Mouse (Mus musculus): ENCODE results near the gene Bcr. TPM values are rescaled to one million over a fixed set of nuclear protein-coding genes. Genes with fewer than 3 reads are reported as not detected.

Gene Bcr
- polyA plus RNA-seq, 1 experiment from 2014 or later: 1.3 TPM

- H3K4me1 ChIP-seq (replicated peaks): 0 out of 2 replicates have a peak, but pooled peaks cover under 1% of the 10 kb centered on the region
- H3K9ac ChIP-seq: no peak overlapping the region
- WGBS (ENCODE audit: insufficient replicate concordance): 77% methylated on average over 3 of the region's 3 CpGs
- H3K4me2 ChIP-seq: no peak overlapping the region
- H3K4me3 ChIP-seq (replicated peaks): no peak overlapping the region
- no peaks in the 10 kb centered on the region for H3K36me3 ChIP-seq (replicated peaks)
- no peak for ATAC-seq (ENCODE audit: insufficient read depth)
- H3K27ac ChIP-seq (replicated peaks): no peak overlapping the region
- no peaks in the 10 kb centered on the region for H3K9me3 ChIP-seq (replicated peaks)
- H3K27me3 ChIP-seq: no peaks in the 10 kb centered on the region
These were observed 52.0 kb downstream of the Bcr start for GRCm38 (mm10) chr10:75112405-75112804.

DNA sequence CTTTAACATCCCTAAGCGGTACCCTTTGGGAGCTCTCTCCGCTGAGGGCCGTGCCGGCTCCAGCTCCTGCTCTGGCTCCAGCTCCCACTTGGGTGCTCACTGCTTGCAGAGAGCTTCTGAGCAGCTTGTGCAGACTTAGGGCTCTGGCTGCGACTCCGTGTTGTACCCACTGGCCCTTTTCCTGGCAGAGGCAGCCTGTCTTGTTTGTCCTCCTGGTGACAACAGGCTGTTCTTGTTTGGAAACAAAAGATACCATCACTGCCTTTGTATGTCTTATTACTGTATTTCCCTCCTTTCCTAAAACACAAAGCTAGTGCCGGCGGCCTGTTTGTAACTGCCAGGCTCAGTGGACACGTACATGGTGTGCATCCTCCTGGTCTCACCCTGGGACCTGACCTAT lies 53.2 kb downstream of the Bcr start:
- Histone ChIP-seq H3K4me1 (replicated peaks) (no peaks in the 10 kb centered on the region), H3K4me3 (replicated peaks) (no peak overlapping the region), H3K9me3 (replicated peaks) (no peaks in the 10 kb centered on the region), H3K27me3 (no peaks in the 10 kb centered on the region), H3K9ac (no peak overlapping the region), H3K36me3 (replicated peaks) (no peaks in the 10 kb centered on the region), H3K27ac (replicated peaks) (no peak overlapping the region), H3K4me2 (no peak overlapping the region)
- WGBS (ENCODE audit: insufficient replicate concordance): 79% methylated on average over 9 of the region's 9 CpGs
- ATAC-seq (ENCODE audit: insufficient read depth): no peak

DNA sequence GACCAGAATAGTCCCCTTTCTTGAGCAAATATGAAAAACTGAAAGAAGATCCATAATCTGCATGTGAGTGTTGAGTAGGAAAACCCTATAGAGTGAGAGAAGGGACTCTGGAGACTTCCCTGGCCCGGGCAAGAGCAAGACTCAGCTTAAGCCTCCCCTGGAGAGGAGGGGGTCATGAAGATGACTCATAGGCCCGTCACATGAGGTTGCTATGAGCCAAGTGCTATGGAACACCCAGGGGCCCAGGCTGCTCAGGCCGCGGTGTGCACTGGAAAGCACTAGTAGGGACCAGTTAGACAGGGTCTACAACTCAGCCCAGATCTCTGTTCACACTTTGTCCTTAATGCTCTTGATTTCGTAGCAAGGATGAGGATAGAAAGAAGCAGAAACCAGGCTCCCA lies 54.8 kb downstream of the Bcr start:
- Histone ChIP-seq H3K4me3 (replicated peaks) (no peak overlapping the region), H3K4me1 (replicated peaks) (no peaks in the 10 kb centered on the region; the same call in 1 of the 2 replicates), H3K36me3 (replicated peaks) (no peaks in the 10 kb centered on the region), H3K27me3 (no peaks in the 10 kb centered on the region), H3K4me2 (no peak overlapping the region), H3K9ac (no peak overlapping the region), H3K9me3 (replicated peaks) (no peaks in the 10 kb centered on the region), H3K27ac (replicated peaks) (no peak overlapping the region)
- ATAC-seq (ENCODE audit: insufficient read depth): no peak
- 61% methylated on average over 5 of the region's 5 CpGs for WGBS (ENCODE audit: insufficient replicate concordance)

DNA sequence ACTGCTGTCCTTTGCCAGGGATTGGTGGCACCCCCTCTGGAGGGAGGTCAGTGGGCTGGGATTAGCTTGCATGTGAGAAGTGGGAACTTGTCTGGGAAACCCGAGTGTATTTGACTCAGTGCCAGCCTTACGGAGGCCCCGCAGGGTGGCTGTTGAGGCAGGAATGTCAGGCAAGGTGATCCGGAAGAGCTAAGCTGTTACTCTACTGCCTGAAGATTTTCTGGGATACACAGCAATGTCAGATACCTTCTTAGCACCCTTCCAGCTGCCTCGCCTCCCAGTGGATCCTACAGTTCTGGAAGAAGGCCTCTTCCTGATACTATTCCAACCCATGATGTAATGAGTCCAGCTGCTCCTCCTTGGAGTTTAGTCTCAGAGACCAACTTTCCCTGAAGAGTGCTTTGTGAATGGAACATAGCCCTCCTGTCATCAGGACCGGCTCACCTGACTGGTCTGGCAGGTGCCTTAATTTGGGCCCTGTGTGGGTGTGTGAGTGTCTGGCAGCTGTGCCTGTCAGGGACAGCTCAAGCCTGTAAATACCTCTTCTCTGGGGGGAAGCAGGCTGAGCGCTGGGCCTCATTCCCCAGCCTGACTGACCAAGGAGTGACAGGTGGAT lies 56.6 kb downstream of the Bcr start:
- Histone ChIP-seq H3K27me3 (no peaks in the 10 kb centered on the region), H3K9me3 (replicated peaks) (no peaks in the 10 kb centered on the region), H3K4me2 (no peak overlapping the region), H3K4me3 (replicated peaks) (no peak overlapping the region), H3K4me1 (replicated peaks) (no peaks in the 10 kb centered on the region; the same call in 1 of the 2 replicates), H3K27ac (replicated peaks) (no peak overlapping the region), H3K9ac (no peak overlapping the region), H3K36me3 (replicated peaks) (no peaks in the 10 kb centered on the region)
- no peak for ATAC-seq (ENCODE audit: insufficient read depth)
- WGBS (ENCODE audit: insufficient replicate concordance): 65% methylated on average over 7 of the region's 7 CpGs

GRCm38 (mm10) chr10:75118444-75118843 lies 58.1 kb downstream of the Bcr start:
- Histone ChIP-seq H3K4me2 (no peak overlapping the region), H3K27ac (replicated peaks) (no peak overlapping the region), H3K27me3 (no peaks in the 10 kb centered on the region), H3K4me3 (replicated peaks) (no peak overlapping the region), H3K36me3 (replicated peaks) (no peaks in the 10 kb centered on the region), H3K4me1 (replicated peaks) (peaks cover 3% of the 10 kb centered on the region; the same call in 1 of the 2 replicates), H3K9ac (no peak overlapping the region), H3K9me3 (replicated peaks) (no peaks in the 10 kb centered on the region)
- no peak for ATAC-seq (ENCODE audit: insufficient read depth)
- WGBS (ENCODE audit: insufficient replicate concordance): 57% methylated on average over 6 of the region's 6 CpGs

DNA sequence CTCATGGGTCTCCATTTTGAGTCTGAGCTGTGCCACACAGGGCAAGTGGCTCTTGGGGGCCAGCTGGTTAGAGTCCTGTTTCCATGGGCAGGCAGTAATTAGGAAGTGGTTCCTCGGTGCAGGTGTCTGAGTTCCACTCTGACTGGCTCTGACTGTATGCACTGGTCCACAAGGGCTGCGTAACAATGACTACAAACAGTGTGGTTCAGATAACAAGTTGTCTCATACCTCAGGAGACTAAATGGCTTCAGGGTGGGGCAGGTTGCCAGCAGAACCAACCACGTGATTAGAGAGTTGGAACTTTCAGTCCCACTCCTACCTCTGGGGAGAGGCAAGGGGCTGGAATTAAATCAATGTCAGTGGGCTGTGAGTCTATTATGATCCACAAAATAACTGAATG lies 59.0 kb downstream of the Bcr start:
- Histone ChIP-seq H3K36me3 (replicated peaks) (no peaks in the 10 kb centered on the region), H3K4me3 (replicated peaks) (no peak overlapping the region), H3K27ac (replicated peaks) (no peak overlapping the region), H3K4me1 (replicated peaks) (peaks cover 3% of the 10 kb centered on the region; the same call in 1 of the 2 replicates), H3K4me2 (no peak overlapping the region), H3K9me3 (replicated peaks) (no peaks in the 10 kb centered on the region), H3K27me3 (no peaks in the 10 kb centered on the region), H3K9ac (no peak overlapping the region)
- WGBS (ENCODE audit: insufficient replicate concordance): 22% methylated on average over 3 of the region's 3 CpGs
- no peak for ATAC-seq (ENCODE audit: insufficient read depth)

GRCm38 (mm10) chr10:75120176-75120575 lies 59.8 kb downstream of the Bcr start:
- Histone ChIP-seq H3K27me3 (no peaks in the 10 kb centered on the region), H3K9me3 (replicated peaks) (no peaks in the 10 kb centered on the region), H3K27ac (replicated peaks) (no peak overlapping the region), H3K36me3 (replicated peaks) (no peaks in the 10 kb centered on the region), H3K4me3 (replicated peaks) (no peak overlapping the region), H3K9ac (no peak overlapping the region), H3K4me2 (no peak overlapping the region), H3K4me1 (replicated peaks) (peaks cover 3% of the 10 kb centered on the region; the same call in 1 of the 2 replicates)
- WGBS (ENCODE audit: insufficient replicate concordance): 79% methylated on average over 5 of the region's 5 CpGs
- ATAC-seq (ENCODE audit: insufficient read depth): no peak

DNA sequence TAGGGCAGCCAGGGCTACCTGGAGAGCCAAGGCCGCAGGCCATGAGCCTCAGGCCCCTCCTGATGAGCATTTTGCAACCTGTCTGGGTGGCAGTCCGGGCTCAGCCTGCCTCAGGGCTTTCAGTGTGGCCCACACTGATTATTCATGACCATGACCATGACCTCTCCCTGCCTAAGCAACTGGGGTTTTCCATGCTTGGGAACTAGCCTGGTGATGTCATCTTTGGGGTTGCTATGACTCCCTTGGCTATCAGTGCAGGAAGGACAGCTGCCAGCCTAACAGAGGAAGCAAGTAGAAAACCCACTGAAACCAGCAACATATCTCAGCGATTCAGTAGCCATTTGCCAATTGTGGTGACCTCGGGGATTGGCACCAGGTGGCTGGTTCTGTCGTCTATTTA lies 60.6 kb downstream of the Bcr start:
- H3K27me3 ChIP-seq: no peaks in the 10 kb centered on the region
- WGBS (ENCODE audit: insufficient replicate concordance): 34% methylated on average over 5 of the region's 5 CpGs
- H3K9me3 ChIP-seq (replicated peaks): no peaks in the 10 kb centered on the region
- no peak overlapping the region for H3K4me2 ChIP-seq
- no peaks in the 10 kb centered on the region for H3K36me3 ChIP-seq (replicated peaks)
- no peak overlapping the region for H3K4me3 ChIP-seq (replicated peaks)
- H3K27ac ChIP-seq (replicated peaks): no peak overlapping the region
- no peak overlapping the region for H3K9ac ChIP-seq
- 0 out of 2 replicates have a peak, but pooled peaks have one; percentile 25 for ATAC-seq (ENCODE audit: insufficient read depth)
- peaks cover 3% of the 10 kb centered on the region; the same call in 1 of the 2 replicates for H3K4me1 ChIP-seq (replicated peaks)

DNA sequence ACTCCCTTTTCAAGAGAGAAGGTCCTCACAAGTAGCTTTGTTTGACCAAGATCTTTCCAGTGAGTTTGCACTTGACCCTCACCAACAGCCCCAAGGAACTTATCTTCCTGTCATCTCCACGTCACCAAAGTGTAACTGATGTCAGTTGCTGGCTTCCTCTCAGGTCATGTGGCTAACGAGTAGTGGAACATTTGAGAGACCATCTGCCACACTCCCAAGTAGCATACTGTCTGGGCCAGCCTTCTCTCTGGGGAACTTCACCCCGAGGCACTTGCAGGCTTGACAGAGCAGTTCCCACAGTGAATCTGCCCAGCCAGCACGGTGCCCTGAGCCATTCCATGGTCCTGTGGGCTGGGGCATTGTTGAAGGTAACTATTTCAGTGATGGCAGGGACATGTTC lies 65.2 kb downstream of the Bcr start:
- WGBS (ENCODE audit: insufficient replicate concordance): 35% methylated on average over 4 of the region's 4 CpGs
- no peaks in the 10 kb centered on the region for H3K27me3 ChIP-seq
- no peak overlapping the region for H3K27ac ChIP-seq (replicated peaks)
- no peak for ATAC-seq (ENCODE audit: insufficient read depth)
- H3K4me2 ChIP-seq: no peak overlapping the region
- no peak overlapping the region for H3K4me3 ChIP-seq (replicated peaks)
- H3K9me3 ChIP-seq (replicated peaks): no peaks in the 10 kb centered on the region
- no peak overlapping the region for H3K9ac ChIP-seq
- 0 out of 2 replicates have a peak, but pooled peaks cover 7% of the 10 kb centered on the region for H3K4me1 ChIP-seq (replicated peaks)
- H3K36me3 ChIP-seq (replicated peaks): no peaks in the 10 kb centered on the region; the same call in 1 of the 2 replicates

- Histone ChIP-seq H3K4me3 (replicated peaks) (no peak overlapping the region), H3K36me3 (replicated peaks) (peaks cover 11% of the 10 kb centered on the region), H3K4me2 (no peak overlapping the region), H3K9ac (no peak overlapping the region), H3K9me3 (replicated peaks) (no peaks in the 10 kb centered on the region), H3K27ac (replicated peaks) (no peak overlapping the region), H3K27me3 (no peaks in the 10 kb centered on the region), H3K4me1 (replicated peaks) (0 out of 2 replicates have a peak, but pooled peaks cover 7% of the 10 kb centered on the region)
- WGBS (ENCODE audit: insufficient replicate concordance): 59% methylated on average over 7 of the region's 7 CpGs
- no peak for ATAC-seq (ENCODE audit: insufficient read depth)
These were observed 68.9 kb downstream of the Bcr start for GRCm38 (mm10) chr10:75129283-75129710.

DNA sequence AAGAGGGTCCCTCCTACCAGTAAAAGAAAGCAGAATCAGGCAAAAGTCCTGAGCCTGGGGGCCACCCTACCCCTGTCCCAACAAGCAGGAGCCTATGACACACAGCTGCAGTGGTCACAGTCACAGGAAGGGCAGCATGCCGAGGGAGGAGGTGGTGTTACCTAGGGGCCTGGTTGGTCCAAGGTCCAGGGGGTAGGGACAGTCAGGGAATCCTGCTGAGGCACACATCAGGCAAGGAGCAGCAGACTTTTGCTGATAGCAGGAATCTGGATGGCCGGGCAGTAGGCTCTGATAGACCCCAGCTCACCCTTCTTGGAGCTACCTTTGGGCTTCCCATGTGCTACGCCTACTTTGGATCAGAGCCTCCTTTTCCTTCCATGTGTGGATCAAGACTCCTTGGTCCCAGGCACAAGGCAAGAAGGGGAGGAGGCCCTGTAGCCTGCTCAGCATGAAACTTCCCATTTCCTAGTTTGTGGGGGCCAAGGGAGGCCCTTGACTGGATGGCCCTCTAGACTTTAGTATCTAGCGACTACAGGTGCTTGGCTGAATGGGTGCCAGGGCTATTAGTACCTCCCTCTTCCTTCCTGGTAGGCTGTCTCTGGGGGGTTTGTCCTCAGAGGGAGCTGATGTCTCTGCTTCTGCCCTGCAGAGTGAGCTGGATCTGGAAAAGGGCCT lies 70.1 kb downstream of the Bcr start:
- ATAC-seq (ENCODE audit: insufficient read depth): no peak
- Histone ChIP-seq H3K4me2 (no peak overlapping the region), H3K9me3 (replicated peaks) (no peaks in the 10 kb centered on the region), H3K36me3 (replicated peaks) (peaks cover 11% of the 10 kb centered on the region), H3K4me3 (replicated peaks) (no peak overlapping the region), H3K9ac (no peak overlapping the region), H3K4me1 (replicated peaks) (0 out of 2 replicates have a peak, but pooled peaks cover 7% of the 10 kb centered on the region), H3K27me3 (no peaks in the 10 kb centered on the region), H3K27ac (replicated peaks) (no peak overlapping the region)
- WGBS (ENCODE audit: insufficient replicate concordance): 67% methylated on average over 4 of the region's 4 CpGs

All from liver, embryonic 15.5 days (tissue).